Mouse (Mus musculus): ENCODE measurements around the gene Dagla. TPM values are rescaled to one million over a fixed set of nuclear protein-coding genes. Genes with fewer than 3 reads are reported as not detected.

Gene Dagla
- 1 to 10 TPM; 4.0 to 5.6 TPM for total RNA-seq (2021)
- long read RNA-seq, experiment 1, partial matches to known transcripts = 0 of 1 reads
- long read RNA-seq, experiment 1, other reads (novel, unspliced or antisense) = 1 of 1 reads
- long read RNA-seq, experiment 2, partial matches to known transcripts = 0 of 2 reads
- long read RNA-seq, experiment 2, other reads (novel, unspliced or antisense) = 2 of 2 reads

DNA sequence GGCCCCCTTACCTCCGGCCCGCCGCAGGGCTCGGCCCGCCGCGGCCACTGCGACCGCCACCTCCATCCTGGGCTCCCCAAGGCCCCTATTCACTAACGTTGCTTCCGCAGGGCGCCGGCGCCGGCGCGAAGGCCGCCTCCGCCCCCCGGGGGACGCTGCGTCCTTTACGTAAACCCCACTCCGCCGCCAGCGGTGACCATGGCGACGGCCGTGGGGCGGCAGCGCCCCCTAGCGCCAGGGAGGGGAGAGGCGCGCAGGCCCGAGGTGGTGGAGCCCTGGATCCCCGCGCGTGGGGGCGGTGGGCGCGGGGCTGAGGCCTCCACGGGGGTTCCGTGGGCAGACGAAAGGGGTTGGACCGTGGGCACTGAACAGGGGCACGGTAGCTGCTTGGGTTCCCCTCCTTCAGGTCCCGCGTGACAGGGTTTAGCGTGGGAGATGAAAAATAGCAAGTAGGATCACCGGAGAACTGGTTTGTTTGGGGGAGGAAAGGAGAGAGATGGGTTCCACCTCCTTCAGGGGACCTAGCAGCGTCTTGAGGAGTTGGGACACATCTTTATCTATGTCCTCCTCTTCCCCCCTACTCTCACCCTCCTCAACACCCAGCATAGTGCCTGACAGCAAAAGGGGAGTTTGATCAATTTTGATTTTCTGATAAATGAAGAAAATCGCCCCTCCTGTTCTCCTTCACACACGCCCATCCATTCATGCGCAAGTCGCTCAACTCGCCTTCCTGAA is at the start of gene Dagla:
Gene Dagla, minus strand, starts transcription at position 68 of the 735 bp plus-strand sequence.
- peak; percentile 80 to 86 for DNase-seq

DNA sequence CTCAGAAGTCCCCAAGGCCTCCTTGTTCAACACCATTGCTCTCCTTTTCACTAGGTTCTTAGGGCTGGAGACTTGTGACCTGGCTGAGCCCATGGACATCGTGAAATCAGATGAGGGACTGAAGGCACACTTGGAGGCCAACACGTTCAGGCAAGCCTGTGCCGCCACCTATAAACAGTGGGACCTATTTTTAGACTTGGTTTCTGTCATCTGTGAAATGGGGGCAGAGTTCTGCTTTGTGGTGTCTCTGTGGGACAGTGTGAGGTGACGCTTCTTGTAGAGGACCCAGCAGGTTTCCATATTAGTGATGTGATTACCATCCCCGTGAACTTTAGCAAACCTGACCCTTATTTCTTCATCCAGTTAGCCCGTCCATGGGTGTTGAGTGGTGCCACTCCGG is 47.5 kb upstream of the Dagla start:
- no peak for DNase-seq

DNA sequence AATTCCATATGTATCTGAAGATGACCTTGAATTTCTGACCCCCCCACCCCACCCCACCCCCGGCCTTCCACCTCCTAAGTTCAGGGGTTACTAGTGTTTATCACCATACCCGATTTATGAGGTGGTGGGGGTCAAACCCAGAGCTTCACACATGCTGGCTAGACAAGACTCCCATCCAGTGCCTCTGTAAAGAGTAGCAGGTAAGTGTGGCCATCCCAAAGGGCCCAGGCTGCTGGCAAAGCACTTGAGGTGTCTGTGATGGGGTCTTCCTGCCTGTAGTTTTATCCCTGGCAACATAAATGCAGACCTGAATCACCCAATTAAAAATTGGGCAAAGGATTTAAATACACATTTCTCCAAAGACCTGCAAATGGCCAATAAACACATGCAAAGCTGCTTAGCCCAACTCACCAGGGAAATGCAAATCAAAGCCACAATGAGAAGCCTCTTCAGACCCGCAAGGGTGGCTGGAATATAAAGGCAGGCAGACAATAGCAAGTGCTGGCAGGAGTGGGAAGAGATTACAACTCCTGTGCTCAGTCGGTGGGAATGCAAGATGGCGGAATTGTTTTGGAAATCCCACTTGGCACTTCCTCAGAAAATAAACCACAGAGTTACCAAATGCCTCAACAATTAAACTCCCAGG is 43.1 kb upstream of the Dagla start:
- no peak for DNase-seq

DNA sequence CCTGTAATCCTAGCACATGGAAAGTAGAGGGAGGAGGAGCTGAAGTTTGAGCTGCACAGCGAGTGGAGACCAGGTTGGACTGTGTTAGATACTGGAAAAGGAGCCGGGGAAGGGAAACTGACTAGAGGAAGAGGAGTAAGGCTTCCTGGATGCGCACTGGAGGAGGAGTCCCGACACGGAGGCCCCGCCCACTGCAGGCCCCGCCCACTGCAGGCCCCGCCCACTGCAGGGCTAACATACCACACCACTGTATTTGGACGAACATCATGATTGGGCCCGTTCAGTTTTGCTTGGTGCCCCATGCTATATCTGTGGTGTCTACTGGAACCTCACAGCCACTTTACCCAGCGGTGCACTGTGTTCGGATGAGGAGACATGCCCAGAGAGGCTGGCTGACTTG is 41.0 kb upstream of the Dagla start:
- DNase-seq = no peak

DNA sequence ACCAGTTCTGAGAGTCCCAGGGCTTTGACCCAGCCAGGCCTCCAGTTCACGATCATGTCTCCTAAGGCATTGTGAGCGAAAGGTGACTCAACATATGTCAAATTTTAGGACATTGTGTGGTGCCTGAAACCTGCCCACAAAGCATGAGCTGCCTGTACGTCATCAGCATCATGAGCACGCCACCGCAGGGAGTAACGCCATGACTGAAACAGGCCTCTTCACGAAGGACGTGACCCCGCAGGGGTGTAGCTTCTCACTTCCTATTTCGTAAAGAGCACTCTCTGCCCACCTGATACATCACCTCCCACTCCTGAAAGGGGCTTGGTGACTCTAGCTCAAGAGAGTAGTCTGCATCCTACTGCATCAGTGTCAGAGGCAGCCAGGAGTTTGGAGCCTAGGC is 39.2 kb upstream of the Dagla start:
- DNase-seq = no peak

DNA sequence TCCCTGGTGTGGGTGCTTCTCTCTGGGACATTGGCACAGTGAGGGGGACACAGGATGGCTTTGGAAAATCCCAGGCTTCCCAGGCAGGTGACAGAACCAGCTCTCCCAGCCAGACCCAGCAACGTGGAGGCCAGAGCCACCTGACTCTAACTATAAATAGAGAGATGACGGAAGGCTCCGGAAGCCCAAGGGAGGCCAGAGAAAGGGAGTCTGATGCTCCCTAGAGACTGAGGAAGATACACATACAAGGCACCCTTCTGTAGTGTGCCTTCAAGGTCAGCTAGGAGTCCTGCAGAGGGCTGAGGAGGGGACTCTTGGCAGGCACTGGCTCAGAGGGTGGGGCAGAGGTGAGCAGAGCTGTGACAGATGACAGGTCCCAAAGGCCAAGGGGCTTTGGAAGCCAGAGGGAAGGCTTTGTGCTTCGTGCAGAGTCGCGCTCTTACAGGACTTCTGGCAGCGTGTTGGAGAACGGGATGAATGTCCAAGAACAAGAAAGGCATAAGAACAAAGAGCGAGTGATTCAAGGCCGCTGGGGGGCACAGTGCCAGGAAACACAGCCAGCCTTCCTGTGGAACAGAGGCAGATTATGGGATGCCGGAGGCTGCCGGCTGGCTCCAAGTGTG is 37.3 kb upstream of the Dagla start:
- DNase-seq = peak; percentile 85 to 90

DNA sequence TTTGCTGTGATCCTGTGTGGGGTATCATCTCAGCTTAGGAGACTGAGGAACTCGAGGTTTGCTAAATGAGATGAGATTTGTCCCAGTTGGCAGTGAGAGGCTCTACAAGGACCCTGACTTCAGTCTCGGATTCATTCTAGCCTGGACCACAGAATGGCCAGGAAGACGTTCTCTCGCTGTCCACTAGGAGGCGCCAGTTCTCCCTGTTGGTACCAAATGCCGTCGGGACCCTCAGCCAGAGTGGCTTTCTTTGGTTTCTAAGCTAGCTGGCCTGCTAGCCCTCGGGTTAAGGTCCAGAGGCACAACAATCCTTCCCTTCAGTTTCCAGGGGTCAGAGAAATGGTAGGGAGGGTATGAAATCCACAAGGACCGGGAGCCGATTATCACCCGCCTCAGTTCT is 36.5 kb upstream of the Dagla start:
- peak; percentile 48 to 61 for DNase-seq

DNA sequence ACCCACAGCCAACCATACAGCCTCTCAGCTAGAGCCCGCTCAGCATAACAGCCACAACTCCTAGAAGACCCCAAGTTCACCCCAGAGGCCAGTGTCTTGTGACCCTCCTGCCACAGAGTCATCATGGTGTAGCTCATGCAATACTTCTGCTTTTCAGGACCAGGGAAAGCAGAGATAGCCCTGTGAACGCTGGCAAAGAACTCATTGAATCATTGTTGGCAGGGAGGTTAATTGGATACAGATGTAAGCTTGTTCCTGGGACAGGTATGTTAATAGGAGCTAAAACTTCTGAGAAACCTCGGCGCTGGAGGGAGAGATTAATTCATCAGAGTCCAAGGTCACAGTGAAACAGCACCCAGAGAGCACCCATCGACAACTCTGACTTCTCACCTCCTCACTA is 36.0 kb upstream of the Dagla start:
- DNase-seq = no peak

DNA sequence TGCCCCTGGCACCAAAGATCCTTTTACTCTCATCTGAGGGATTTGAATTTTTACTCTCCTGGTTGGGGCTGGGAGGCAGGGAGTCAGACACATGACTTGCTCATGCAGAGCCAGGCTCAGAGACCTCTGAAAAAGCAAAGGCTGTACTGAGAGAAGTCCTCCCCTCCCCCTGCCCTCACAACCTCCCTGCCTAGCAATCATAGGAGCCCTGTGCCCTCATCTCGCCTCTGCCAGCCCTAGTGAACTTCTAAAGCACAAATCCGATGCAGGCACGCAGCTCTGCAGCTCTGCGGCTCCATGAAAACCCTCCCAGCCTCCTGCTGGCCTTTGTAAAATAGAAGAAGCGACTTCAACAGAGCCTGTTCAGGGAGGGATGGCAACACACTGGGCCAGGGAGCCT is 34.6 kb upstream of the Dagla start:
- no peak for DNase-seq

DNA sequence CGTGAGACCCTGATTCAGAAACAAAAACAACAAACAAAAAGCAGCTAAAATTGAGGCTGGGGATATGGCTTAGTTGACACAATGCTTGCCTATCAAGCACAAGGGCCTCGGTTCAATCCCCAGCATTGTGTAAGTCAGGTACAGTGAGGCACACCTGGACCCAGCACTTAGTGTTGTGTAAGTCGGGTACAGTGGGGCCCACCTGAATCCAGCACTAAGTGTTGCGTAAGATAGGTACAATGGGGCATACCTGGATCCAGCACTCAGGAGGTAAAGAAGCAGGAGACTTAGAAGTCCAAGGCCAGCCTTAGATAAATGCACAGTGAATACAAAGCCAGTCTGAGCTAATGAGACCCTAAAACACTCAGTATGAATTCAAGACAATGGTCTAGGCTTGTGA is 34.0 kb upstream of the Dagla start:
- no peak for DNase-seq

DNA sequence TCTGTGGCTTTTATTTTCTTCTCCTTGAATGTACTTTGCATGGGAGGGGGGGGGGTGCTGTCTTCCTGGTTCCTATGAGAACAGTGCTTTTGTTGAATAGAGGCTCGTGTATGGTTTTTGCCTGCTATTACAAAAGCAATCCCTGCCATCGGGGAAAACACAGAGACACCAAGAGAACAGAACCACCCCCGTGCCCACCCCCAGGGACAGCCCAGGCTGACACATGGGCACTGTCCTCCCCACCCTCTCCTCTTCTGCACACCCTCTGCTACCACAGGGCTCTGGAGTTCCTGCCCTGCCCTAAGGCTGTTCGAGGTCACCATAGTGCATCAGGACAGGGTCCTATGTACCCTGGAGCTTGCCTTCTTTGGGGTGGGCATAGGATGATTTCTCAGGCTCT is 29.8 kb upstream of the Dagla start:
- DNase-seq = no peak

DNA sequence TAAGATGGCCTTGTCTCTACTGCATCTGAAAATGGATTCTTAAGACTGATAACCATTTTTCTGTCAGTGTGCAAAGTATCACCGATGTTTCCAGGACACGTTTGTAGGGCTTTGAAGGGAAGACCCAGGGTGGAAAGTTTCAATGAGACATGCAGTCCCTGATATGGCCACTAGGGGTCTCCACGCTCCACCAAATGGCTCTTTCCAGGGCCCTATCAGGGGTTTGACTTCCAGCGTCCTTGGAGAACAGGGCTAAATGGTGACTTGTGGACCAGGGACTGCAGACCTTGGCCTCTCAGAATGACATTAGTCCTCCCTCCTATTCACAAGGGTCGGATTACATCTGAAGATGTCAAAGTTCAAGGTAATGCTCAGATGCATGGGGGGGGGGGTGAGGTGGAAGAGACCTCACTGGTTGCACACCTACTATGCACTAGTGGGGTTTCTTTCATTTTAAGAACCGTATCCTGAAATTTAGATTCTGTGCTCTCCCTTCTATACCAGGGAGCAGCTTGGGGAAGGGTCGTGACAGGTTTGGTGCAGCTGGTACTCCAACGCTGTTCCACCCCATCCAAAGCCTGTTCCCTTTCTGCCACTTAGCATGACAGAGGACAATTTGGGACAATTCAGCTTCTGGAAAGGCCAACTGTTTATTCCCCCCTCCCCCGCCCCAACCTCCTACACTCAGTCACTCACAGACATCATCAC is 29.0 kb upstream of the Dagla start:
- peak; percentile 55 to 58 for DNase-seq

DNA sequence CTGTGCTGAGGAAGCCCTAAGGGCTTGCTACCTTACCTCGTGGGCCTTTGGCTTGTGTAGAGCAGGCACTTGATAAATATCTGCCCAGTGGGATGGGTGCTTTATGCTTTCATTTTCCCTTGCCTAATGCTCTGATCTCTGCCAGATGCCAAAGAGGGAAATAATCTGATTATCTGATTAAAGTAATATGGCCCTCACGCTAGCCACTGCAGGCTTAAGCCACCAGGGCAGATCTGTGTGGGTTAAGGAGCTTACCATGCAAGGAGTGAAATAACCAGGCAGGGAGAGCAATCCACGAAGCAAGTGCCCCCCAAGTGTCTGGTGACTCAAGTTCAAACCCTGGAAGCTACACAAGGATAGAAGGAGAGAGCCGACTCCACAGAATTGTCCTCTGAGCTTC is 27.0 kb upstream of the Dagla start:
- no peak for DNase-seq

DNA sequence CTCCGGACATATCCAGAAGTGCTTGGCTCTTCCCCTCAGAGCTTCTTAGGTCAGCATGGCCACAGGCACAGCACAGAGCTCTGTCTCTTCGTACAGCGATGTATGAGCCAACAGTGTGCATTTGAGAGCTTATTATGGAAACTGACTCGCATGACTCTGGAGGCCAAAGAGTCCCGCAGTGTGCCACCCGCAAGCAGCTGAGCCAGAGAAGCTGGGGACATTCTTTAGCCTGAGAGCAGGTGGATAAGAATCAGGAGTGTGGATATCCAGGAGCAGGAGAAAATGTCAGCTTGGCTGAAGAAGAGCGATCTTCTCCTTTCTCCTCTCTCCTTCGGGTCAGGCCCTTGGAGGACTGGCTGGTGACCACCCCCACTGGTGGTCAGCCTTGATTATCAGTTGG is 24.4 kb upstream of the Dagla start:
- no peak for DNase-seq

DNA sequence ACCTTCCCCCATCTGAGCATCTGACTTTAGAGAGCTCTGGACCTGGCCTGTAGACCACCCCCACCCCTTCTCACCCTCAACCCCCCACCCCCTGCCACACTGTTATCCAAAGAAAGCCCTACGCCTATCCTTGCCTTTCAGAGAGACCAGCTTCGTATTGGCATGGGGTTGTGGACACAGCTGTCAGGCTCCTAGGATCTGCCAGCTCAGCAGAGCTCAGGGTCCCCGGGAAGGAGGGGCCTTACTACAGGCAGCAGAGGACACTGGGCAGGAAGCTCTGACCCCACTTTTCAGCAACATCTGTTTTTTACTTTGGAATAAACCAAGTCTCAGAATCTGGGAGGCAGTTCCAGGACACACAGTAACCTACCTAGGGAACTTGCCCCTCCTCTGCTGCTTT is 21.9 kb upstream of the Dagla start:
- no peak for DNase-seq

DNA sequence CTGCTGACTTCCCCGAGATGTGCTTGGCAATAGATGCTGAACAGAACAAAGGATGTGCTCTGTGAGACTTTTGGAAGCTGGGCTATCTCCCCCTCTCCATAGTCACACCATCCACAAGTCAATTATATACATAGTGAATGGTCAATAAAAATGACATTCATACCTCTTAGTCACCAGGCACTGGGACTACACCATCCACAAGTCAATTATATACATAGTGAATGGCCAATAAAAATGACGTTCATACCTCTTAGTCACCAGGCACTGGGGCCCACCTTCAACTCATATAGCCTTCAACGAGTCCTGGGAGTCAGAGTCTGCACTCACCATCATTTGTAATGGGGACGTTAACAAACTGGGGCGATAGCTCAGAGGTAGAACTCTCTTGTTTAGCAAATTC is 19.2 kb upstream of the Dagla start:
- no peak for DNase-seq

DNA sequence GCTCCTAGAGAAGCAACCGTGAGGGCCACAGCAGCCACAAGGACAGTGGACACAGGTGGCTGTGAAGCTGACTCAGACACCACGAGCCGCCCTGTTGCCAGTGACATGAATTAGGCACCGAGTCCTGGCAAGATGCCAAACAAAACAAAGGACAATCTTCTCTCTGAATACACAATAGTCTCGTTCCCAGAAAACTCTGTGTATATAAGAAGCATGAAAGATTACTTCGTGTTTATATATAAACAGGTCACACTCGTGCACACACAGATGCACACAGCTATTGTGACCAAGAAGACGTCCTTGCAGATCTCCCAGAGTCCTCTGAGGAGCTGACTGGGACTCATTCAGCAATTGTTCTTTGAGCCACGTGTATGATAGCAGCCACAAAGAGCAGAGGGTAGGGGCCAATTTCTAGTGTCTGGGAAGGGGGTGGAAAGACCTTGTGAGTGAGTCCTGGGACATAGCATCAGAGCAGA is 18.7 kb upstream of the Dagla start:
- peak; percentile 54 to 68 for DNase-seq

DNA sequence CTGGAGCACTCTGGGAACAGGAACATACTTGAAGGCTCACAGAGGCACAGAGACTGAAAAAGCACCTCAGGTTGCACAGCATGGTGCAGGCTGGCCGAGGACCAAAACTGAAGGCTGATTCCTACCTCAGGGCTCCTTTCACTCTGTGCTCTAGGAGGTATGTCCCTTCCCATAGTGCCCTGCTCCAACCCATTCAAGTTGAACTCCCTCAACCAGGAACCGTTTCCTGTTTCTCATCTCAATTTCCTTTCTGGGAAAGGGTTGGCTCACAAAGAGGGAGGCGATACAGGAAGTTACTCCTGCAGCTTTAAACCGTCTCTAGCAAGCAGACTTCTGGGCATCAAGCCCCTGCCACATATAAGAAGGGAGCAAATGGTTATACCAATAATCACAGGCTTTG is 13.1 kb upstream of the Dagla start:
- DNase-seq = no peak

DNA sequence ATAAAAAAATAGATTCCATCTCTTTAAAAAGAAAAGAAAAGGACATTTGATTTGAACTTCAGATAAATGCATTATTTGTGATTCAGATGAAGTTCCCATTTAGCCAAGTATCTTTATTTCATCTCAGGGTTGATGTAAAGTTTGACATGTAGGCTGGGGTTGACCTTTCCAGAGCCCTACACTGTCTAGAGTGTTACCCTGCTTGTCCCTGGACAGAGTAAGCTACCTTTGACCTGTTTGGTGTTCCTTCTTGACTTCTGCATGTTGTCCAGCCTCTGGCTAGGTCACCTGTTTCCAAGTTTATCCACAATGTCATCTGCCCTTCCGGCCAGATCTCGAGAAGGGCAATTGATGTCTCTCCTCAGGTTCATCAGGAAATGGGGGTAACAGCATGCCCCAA is 12.7 kb upstream of the Dagla start:
- no peak for DNase-seq

DNA sequence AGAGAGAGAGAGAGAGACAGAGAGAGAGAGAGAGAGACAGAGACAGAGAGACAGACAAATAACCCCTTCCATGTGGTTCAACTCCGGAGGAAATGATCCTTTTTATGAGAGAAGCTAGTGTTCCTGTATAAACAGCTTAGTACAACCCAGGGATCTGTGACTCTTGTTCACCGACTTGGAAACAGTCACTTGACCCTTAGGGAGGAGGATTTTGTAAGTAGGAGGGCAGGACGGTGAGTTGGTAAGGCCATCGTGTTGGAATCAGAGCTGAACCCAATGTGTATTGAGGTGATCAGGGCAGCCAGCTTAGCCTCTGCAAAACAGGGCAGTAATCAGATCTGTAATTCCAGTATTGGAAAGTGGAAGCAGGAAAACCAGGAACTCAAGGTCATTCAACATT is 12.3 kb upstream of the Dagla start:
- no peak for DNase-seq

DNA sequence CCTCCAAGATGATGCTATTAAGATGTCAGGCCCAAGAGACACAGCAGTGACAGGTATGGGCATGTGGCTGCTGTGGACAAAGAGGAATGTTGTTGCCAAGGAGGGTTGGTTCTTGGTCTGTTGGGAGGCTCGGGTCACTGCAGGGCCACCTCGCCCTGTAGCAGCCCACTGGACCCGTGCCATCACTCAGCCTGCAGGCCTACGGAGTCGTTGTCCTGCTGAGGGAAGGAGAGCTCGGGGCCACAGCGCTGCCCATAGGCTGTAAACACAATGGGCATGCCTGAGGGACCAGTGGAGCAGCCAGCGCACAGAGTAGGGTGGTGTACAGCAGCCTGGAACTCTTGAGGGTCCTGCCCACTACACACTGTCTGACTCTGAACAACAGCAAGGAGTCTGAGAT is 7.4 kb upstream of the Dagla start:
- DNase-seq = no peak

DNA sequence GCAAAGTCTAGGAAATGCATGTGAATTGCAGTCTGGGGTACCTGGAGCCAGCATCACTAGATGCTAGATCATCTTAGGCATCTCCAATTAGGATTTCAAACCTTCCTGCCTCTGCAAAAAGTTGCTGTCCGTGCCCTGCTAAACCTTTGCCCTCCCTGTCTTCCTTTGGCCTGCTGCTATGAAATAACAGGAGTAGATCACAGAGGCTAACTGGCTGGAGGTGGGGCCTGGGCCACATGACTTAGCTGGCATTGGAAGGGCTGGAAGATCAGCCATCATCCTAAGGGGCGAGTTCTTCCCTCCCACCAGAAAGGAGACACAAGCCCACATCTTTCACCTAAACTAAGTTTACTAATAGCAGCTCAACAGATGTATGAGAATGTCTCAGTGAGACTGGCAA is 4.3 kb upstream of the Dagla start:
- no peak for DNase-seq

DNA sequence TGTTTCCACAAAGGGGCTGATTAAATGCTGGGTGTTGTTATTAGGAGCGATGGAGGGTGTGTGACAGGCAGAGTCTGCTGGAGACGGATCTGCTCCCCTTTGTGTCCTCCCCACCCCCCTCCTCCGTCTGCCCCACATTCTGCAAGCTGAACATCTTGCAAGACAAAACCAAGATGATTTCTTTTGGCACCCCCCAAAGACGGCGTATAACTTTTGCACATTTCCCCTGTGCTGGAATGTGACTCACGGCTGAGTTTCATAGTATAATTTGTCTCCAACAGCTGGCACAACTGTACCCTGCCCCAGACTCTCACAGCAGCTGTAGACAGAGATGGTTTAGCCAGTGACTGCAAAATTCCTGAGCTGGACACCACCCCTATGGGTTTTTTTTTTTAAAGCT is 3.3 kb upstream of the Dagla start:
- no peak for DNase-seq

Measured in adrenal gland, postnatal 36 days (tissue).